ENCODE assay signal across 10 mouse cellular contexts in the genomic region with DNA sequence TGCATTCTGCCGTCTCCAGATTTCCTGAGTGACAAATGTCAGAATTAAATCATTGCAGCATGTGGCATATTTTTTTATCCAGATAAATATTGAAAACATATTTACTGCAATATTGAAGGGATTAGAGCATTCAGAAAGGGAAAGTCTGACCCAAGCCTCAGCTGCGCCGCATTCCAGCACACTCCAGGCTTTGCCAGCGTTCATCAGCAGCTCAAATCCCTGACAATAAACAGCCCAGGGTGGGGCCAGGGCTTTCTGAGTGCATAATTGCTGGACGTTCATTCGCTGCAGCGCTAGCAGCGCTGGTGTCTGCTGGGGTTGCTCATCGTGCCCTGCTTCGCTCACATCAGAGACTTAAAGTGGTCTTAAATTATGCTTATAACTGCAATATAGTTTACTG.
DNase-seq lines count a peak whose midpoint lies in the region; ATAC-seq and TF ChIP-seq lines count a peak whose summit lies in the region.
"Had no signal": no experiment of that assay in that cellular context is flagged by ENCODE, and none has a peak within 500 bp of the region (broad histone marks: within the 10 kb centered on the region; RNA-seq: fewer than 3 reads in every experiment).

No protein-coding gene starts in this region.

- H3K4me2 ChIP-seq in forebrain, embryonic 15.5 days (replicated peaks), result no peak overlapping the region
- H3K4me2 ChIP-seq in lung, postnatal 0 days (replicated peaks; ENCODE audit: low read depth, low read length), result no peak overlapping the region

- no peak for TF ChIP-seq CTCF in brain, embryonic 14.5 days (IDR thresholded peaks at IDR 0.05; ENCODE audit: borderline replicate concordance, extremely low read depth, insufficient read depth, insufficient read length)
- no peak for TF ChIP-seq CTCF in lung, postnatal 0 days (IDR thresholded peaks at IDR 0.05)
- TF ChIP-seq CTCF in kidney, adult 2 months (conservative IDR thresholded peaks at IDR 0.05; ENCODE audit: insufficient read depth, insufficient read length, low read depth, low read length), result no peak

- no peaks in the 10 kb centered on the region for H3K36me3 ChIP-seq in forebrain, embryonic 15.5 days
- no peaks in the 10 kb centered on the region for H3K36me3 ChIP-seq in lung, postnatal 0 days (ENCODE audit: insufficient read depth, low read length)
- no peaks in the 10 kb centered on the region for H3K36me3 ChIP-seq in kidney, adult 2 months (ENCODE audit: control insufficient read depth, insufficient read depth, low read length)

- H3K4me3 ChIP-seq in forebrain, embryonic 15.5 days, result no peak overlapping the region
- no peak overlapping the region for H3K4me3 ChIP-seq in lung, postnatal 0 days (ENCODE audit: low read depth, low read length)
- H3K4me3 ChIP-seq in kidney, adult 2 months (ENCODE audit: insufficient read depth, low read depth, low read length), result no peak overlapping the region

- H3K27me3 ChIP-seq in forebrain, embryonic 15.5 days, result no peaks in the 10 kb centered on the region
- no peaks in the 10 kb centered on the region for H3K27me3 ChIP-seq in lung, postnatal 0 days (replicated peaks; ENCODE audit: insufficient read depth, low read length)
- no peaks in the 10 kb centered on the region; the same call in 1 of the 2 replicates for H3K27me3 ChIP-seq in kidney, adult 2 months (replicated peaks; ENCODE audit: control insufficient read depth, insufficient read depth, low read length)

- H3K9ac ChIP-seq in forebrain, embryonic 15.5 days (replicated peaks), result no peak overlapping the region
- H3K9ac ChIP-seq in lung, postnatal 0 days (replicated peaks; ENCODE audit: low read depth), result no peak overlapping the region
- H3K9ac ChIP-seq: liver, embryonic 14.5 days had no signal

- H3K4me1 ChIP-seq in forebrain, embryonic 15.5 days, result peaks cover 6% of the 10 kb centered on the region
- no peaks in the 10 kb centered on the region for H3K4me1 ChIP-seq in lung, postnatal 0 days (ENCODE audit: insufficient read depth, low read depth, low read length)
- no peaks in the 10 kb centered on the region for H3K4me1 ChIP-seq in kidney, adult 2 months (ENCODE audit: control insufficient read depth, insufficient read depth, low read length)

- WGBS in forebrain, embryonic 15.5 days, result 27% methylated on average over 10 of the region's 10 CpGs
- WGBS in lung, postnatal 0 days, result 65% methylated on average over 10 of the region's 10 CpGs
- 68% methylated on average over 10 of the region's 10 CpGs for WGBS in kidney, adult 2 months

- H3K9me3 ChIP-seq in forebrain, embryonic 15.5 days, result no peaks in the 10 kb centered on the region
- H3K9me3 ChIP-seq in lung, postnatal 0 days (ENCODE audit: low read length), result no peaks in the 10 kb centered on the region

- peak; percentile 4 to 14 for DNase-seq in heart, postnatal 10 days
- DNase-seq in heart, adult 18-20 months, result no peak
- peak; percentile 65 for DNase-seq in brain, embryonic 14.5 days (ENCODE audit: low read depth)
- no peak for DNase-seq in lung, postnatal 0 days (ENCODE audit: low spot score)
- no peak for DNase-seq in right cerebral cortex, adult 2 months (ENCODE audit: low spot score in 2 of 2)
- no peak for DNase-seq in adipocyte (ENCODE audit: low spot score)
- DNase-seq in kidney, adult 2 months, result no peak
- DNase-seq: adrenal gland, adult 2 months had no signal

- TF ChIP-seq POLR2A in brain, embryonic 14.5 days (IDR thresholded peaks at IDR 0.05; ENCODE audit: borderline replicate concordance, extremely low read depth, insufficient read depth, insufficient read length, poor library complexity, severe bottlenecking), result no peak
- no peak for TF ChIP-seq POLR2A in kidney, adult 2 months (IDR thresholded peaks at IDR 0.05; ENCODE audit: low read depth, low read length)

- intact Hi-C loops in heart, postnatal 10 days (cut with DNase I), result no loop called here

- ATAC-seq in forebrain, embryonic 15.5 days (replicated peaks), result 0 out of 2 replicates have a peak, but pooled peaks have one; percentile 53
- 0 out of 2 replicates have a peak, but pooled peaks have one; percentile 38 for ATAC-seq in lung, postnatal 0 days

- TF ChIP-seq EP300 in lung, postnatal 0 days (IDR thresholded peaks at IDR 0.05), result no peak

- no peak overlapping the region for H3K27ac ChIP-seq in forebrain, embryonic 15.5 days (replicated peaks)
- H3K27ac ChIP-seq in lung, postnatal 0 days (ENCODE audit: low read length), result no peak overlapping the region
- no peak overlapping the region for H3K27ac ChIP-seq in kidney, adult 2 months (ENCODE audit: insufficient read depth, low read depth, low read length)
- H3K27ac ChIP-seq: liver, embryonic 14.5 days had no signal

Comparison
In these comparisons a context has a peak if more than half of its experiments do, and no peak if none do; other contexts are left out.
1. DNase-seq: peak in heart, postnatal 10 days (2 of 2) and brain, embryonic 14.5 days (single experiment); none in heart, adult 18-20 months (0 of 2), lung, postnatal 0 days (single experiment), right cerebral cortex, adult 2 months (0 of 2), adipocyte (single experiment) and kidney, adult 2 months (single experiment).